Mouse (Mus musculus) liver, adult 2 months (tissue): ENCODE data around the gene Slc26a10. TPM values are rescaled to one million over a fixed set of nuclear protein-coding genes. Genes with fewer than 3 reads are reported as not detected.

Experiments used
- DNase-seq: peaks from one replicate; pipeline ENCODE4 v3.0.0-alpha.2; 2011; ENCODE audit warnings: low read depth, low spot score; ENCODE audit errors: extremely low read depth
- H3K27ac ChIP-seq: fragments of 200-500 bp; replicated peaks from 2 replicates; pipeline ENCODE4 v1.5.1; 2012; ENCODE audit warnings: low read depth, mild to moderate bottlenecking, control low read depth, inconsistent platforms, low read length; ENCODE audit not compliant: insufficient read depth
- H3K27me3 ChIP-seq: fragments of 200-500 bp; 2 replicates; pipeline ENCODE4 v1.6.1; 2012; ENCODE audit warnings: mild to moderate bottlenecking, moderate library complexity, low read length, inconsistent platforms; ENCODE audit not compliant: control insufficient read depth, insufficient read depth
- H3K36me3 ChIP-seq: fragments of 200-500 bp; 2 replicates; pipeline ENCODE4 v1.6.1; 2012; ENCODE audit warnings: low read length, inconsistent platforms; ENCODE audit not compliant: control insufficient read depth, insufficient read depth
- H3K4me1 ChIP-seq: fragments of 200-500 bp; 2 replicates; pipeline ENCODE4 v1.6.1; 2011; ENCODE audit warnings: low read length; ENCODE audit not compliant: control insufficient read depth, insufficient read depth
- H3K4me3 ChIP-seq: fragments of 200-500 bp; 2 replicates; pipeline ENCODE4 v1.5.1; 2011; ENCODE audit warnings: low read depth, mild to moderate bottlenecking, control low read depth, low read length, moderate library complexity; ENCODE audit not compliant: insufficient read depth
- H3K79me2 ChIP-seq: fragments of 200-500 bp; 2 replicates; pipeline ENCODE4 v1.6.1; 2012; ENCODE audit warnings: inconsistent platforms, mild to moderate bottlenecking, low read length, moderate library complexity; ENCODE audit not compliant: control insufficient read depth, insufficient read depth
- H3K9ac ChIP-seq: fragments of 200-500 bp; 2 replicates; pipeline ENCODE4 v1.6.1; 2012; ENCODE audit warnings: low read depth, mild to moderate bottlenecking, control low read depth, inconsistent platforms, low read length
- CTCF ChIP-seq: fragments of 200-500 bp; IDR thresholded peaks from 2 replicates; pipeline ENCODE4 v1.5.1; 2011; ENCODE audit warnings: low read depth, low read length, control low read depth
- POLR2A ChIP-seq: fragments of 200-500 bp; IDR thresholded peaks from 2 replicates; pipeline ENCODE4 v1.6.1; 2011; ENCODE audit warnings: low read length, control low read depth; ENCODE audit not compliant: insufficient read depth; ENCODE audit errors: extremely low read depth
- WGBS: fragments of 180-500 bp; shearing (Covaris S2); methylation state at CpG from one replicate; pipeline ENCODE4 v1.1.7; 2018; 5-methylcytosine and 5-hydroxymethylcytosine counted together
- polyA plus RNA-seq: library from polyadenylated mRNA; depleted of rRNA; stranded (reverse); fragments of >200 nt; gene quantifications from 2 replicates; pipeline ENCODE4 v1.2.3, GENCODE M21; 2012
- total RNA-seq: library from RNA; depleted of rRNA; stranded (reverse); fragments of >200 nt; gene quantifications from 2 replicates; pipeline ENCODE4 v1.2.3, GENCODE M21; 2014

Slc26a10 gene
- total and polyA plus RNA-seq, 2 experiments: 3.1 to 4.1 TPM

DNA sequence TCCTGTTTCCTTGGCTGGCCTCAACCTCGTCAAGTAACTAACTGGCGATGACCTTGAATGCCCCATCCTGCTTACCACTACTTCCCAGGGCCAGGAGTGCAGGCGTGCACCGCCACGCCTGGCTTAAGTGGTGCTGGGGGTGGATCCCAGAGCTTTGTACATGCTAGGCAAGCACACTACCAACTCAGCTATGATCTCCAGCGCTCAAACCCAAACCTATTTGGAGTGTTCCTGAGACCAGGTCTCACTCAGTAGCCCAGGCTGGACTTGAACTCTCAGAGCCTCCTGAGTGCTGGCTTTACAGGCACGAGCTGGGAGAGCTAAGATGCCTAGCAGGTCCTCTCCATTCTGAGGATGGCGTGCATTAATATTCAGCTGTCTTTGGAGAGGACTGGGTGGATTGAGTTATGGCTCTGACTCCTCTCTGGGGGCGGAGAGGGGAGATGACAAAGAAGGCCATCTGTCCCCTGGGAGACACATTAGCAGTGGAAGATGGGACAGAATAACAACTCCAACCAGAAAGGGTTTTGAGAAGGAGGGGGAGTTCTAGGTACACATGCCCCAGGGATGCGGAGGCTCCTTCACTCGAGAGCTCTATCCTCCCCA, 17.2 kb upstream of the Slc26a10 start:
- Histone ChIP-seq H3K4me3 (no peak overlapping the region), H3K79me2 (no peaks in the 10 kb centered on the region), H3K27me3 (no peaks in the 10 kb centered on the region), H3K27ac (no peak overlapping the region), H3K36me3 (peaks cover 8% of the 10 kb centered on the region; the same call in 1 of the 2 replicates), H3K9ac (no peak overlapping the region), H3K4me1 (no peaks in the 10 kb centered on the region)
- no peak for DNase-seq
- WGBS: 87% methylated on average over 11 of the region's 11 CpGs
- no peak for TF ChIP-seq CTCF

DNA sequence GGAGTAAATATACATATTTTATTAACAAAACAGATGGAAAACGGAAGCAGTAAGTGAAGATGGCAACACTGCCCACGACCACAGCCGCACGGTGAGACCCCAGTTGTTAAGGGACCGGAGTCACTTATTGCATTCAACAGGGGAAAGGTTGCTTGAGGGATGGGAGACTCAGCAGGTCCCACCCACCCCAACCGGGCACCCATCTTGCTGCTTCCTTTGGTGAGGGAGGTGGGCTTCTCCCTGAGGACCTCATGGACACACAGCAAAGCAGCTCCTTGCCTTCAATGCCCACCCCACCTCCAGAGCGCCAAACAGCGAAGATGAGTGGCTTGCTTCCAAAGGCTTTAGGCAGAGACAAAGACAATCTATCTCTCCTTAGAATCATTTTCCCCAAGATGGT, 16.7 kb upstream of the Slc26a10 start:
- H3K27me3 ChIP-seq: no peaks in the 10 kb centered on the region
- no peaks in the 10 kb centered on the region for H3K4me1 ChIP-seq
- WGBS: 93% methylated on average over 8 of the region's 8 CpGs
- TF ChIP-seq CTCF (no peak), POLR2A (no peak)
- H3K4me3 ChIP-seq: no peak overlapping the region
- H3K9ac ChIP-seq: no peak overlapping the region
- no peaks in the 10 kb centered on the region for H3K79me2 ChIP-seq
- DNase-seq: no peak
- H3K27ac ChIP-seq: no peak overlapping the region
- H3K36me3 ChIP-seq: peaks cover 5% of the 10 kb centered on the region; the same call in 1 of the 2 replicates

DNA sequence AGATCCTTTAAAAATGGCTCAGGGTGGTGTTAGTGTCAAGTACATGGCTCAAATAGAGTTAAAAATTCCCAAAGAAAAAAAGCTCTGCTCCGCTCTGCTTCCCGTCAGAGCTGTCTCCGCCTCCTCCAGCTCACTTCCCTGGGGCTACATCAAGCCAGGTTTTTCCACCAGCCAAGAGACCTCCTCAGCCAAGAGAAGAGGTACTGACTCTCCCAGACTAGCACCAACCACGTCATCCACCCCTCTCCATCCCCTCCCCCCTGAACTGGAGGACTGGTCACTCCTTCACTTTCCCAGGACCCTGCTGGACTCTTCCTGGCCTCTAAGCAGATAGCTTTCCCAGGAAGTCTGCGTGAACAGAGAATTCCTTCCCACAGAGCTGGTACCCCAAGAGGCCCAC, 15.9 kb upstream of the Slc26a10 start:
- Histone ChIP-seq H3K4me1 (no peaks in the 10 kb centered on the region), H3K79me2 (no peaks in the 10 kb centered on the region), H3K27ac (0 out of 2 replicates have a peak overlapping the region, but pooled peaks have one; percentile 19), H3K4me3 (no peak overlapping the region), H3K9ac (no peak overlapping the region), H3K27me3 (no peaks in the 10 kb centered on the region), H3K36me3 (peaks cover 5% of the 10 kb centered on the region; the same call in 1 of the 2 replicates)
- WGBS: 44% methylated on average over 5 of the region's 5 CpGs
- DNase-seq: no peak
- TF ChIP-seq CTCF (no peak), POLR2A (no peak)

DNA sequence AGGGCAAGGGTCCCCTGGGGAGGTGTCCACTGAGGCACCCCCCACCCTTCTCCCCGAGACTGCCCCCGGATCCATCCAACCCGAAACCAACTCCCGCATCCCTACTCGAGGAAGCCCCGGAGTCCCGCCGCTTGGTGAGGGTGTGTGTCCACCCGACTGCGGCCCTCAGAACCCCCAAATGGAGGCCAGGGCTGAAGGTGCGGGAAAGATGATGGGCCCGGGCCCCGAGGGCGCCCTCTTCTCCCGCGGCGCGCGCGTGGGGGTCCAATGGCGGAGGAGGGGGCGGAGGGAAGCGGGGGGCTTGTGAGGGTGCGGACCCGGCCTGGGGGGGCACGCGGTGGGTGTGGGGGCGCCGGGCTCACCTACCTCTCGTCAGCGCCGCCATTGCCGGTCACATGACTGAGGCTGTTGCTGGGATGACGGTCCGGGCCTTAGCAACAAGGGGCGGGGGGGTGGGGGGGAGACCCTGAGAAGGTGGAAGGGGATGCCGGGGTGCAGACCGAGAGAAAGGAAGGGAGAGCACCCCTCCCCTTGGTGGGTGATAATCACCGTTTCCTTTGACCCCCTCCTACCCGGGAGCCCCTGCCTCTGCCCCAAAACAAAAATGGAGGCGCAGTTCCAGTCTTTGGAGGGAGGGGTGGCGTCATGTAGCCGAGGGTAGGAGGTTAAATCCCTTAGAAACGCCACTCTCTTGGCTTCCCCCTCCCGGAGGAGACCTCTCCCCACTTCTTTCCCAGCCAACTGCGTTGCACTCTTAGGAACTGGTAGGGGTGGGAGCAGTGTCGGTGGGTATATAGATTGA, 15.1 kb upstream of the Slc26a10 start, which contains the start of gene Dtx3:
Gene Dtx3, minus strand, starts transcription at position 401 of the 802 bp plus-strand sequence.
- 2% methylated on average over 42 of the region's 47 CpGs for WGBS
- Histone ChIP-seq H3K4me1 (no peaks in the 10 kb centered on the region), H3K36me3 (no peaks in the 10 kb centered on the region), H3K27me3 (no peaks in the 10 kb centered on the region), H3K4me3 (peak within 1 kb of the TSS; percentile 77), H3K79me2 (no peaks in the 10 kb centered on the region), H3K9ac (peak within 1 kb of the TSS; percentile 78), H3K27ac (0 out of 2 replicates have a peak within 1 kb of the TSS, but pooled peaks have one; percentile 19)
- no peak for DNase-seq
- no peak for TF ChIP-seq POLR2A
- TF ChIP-seq CTCF: no peak

DNA sequence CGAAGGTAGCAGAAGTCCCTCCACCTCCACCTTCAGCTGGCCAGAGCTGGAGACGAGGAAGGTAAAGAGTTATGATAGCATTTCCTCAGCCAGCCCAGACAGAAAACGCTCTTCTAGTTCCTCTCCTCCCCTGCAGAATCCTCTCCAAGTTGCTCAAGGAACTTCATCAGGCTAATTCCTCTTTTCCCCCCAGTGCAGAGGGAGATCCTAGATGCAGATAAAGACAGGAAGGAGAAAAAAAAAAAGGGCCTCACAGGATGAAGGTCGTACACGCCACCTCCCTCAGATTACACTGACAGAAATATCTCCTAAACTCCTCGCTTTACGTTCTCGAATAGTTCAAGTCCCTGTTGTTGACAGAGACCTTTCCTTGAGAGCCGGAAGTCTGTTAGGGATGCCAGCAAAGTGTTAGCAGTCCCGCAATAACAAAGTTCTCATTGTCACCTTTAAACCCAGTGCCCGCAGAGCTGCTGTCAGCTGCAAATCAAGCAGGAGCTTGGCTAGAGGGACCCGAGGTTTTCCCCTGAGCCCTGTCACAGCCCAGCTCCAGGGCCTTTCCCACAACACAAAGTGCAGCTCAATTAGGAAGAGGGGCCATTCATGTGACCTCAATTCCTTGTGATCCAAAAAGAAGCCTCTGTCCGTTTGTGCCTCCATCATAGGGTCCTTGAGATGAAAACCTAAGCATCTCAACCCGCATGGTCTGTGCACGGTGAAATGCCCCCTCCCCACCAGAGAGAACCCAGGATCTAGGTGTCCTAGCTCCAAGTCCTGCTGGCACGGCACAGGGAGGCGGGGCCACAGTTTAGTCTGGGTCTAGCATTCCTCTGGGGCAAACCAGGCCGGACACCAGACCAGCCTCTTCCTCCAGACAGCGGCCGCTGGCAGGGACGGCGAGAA, 14.2 kb upstream of the Slc26a10 start:
- no peak for DNase-seq
- Histone ChIP-seq H3K79me2 (no peaks in the 10 kb centered on the region), H3K36me3 (no peaks in the 10 kb centered on the region), H3K27me3 (no peaks in the 10 kb centered on the region), H3K27ac (no peak overlapping the region), H3K9ac (peak overlapping the region; percentile 78), H3K4me1 (no peaks in the 10 kb centered on the region), H3K4me3 (peak overlapping the region; percentile 77)
- 32% methylated on average over 22 of the region's 22 CpGs for WGBS
- TF ChIP-seq CTCF: no peak
- TF ChIP-seq POLR2A: no peak
